Mouse (Mus musculus): ENCODE data around the gene Dtnb. TPM values are rescaled to one million over a fixed set of nuclear protein-coding genes. Genes with fewer than 3 reads are reported as not detected.

The Dtnb gene
- total RNA-seq, 2 experiments from 2014 or later = 80.5 to 87.0 TPM

DNA sequence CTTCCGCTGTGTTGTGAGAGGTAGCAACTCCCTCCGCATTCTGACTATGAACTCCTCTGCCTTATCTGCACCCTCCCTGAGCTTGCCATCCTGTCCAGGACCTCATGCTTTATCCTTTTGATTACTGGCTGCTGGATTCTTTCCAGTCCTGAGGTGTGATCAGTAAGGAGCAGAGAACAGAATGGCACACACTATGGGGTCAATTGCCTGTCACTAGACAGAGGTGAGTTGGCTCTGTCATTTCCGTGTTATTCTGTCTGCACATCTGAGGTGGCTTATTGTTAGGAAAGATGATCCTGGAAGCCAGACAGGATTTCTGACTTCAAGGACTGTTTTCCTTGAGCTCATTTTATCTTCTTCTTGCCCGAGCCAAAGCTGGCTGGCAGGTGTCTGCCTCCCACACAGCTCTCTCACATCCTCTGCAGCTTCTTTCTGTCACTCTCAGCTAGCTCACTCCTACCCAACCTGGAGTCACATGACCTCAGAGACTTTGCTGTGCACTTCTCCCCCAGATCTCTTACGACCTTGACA lies 3.7 kb upstream of the Dtnb start:
- intact Hi-C loops (cut with DNase I) = no loop called here
- peak; percentile 66 to 74 for DNase-seq (ENCODE audit: low spot score in 2 of 2)

DNA sequence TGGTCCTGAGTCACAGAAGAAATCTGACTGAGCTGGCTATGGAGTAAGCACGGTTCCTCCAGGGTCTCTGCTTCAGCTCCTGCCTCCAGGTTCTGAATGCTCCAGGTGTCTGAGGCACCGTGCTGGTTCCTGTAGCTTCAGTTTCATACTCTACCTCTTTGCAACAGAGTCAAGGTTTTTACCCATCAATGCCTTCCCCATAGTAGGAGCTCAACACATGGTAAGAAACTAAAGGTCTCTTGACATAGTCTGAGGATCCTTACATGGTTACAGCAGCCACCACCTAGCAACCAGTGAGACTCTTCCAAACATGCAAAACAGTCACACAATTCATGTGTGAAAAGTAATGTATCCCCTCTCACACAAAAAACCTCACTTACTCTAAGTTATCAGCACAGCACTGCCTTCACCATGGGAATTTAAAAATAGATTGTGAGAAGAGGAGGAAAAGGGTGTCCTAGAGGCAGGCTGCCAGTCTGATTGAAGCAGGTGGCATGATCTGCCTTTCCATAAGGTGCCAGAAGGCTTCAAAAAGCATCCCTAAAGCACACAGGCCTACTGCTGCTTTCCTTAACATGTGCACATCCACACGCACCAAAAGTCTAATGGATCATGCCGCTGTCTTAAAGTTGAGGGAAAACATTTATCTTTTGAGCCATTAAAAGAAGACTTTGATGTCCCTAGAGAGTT lies 1.3 kb upstream of the Dtnb start:
- peak; percentile 57 to 84 for DNase-seq (ENCODE audit: low spot score in 2 of 2)
- intact Hi-C loops (cut with DNase I) = loop anchor here (5.0 kb wide), 1 partner anchor 144 kb away; the partner anchor contains the start of gene Asxl2

DNA sequence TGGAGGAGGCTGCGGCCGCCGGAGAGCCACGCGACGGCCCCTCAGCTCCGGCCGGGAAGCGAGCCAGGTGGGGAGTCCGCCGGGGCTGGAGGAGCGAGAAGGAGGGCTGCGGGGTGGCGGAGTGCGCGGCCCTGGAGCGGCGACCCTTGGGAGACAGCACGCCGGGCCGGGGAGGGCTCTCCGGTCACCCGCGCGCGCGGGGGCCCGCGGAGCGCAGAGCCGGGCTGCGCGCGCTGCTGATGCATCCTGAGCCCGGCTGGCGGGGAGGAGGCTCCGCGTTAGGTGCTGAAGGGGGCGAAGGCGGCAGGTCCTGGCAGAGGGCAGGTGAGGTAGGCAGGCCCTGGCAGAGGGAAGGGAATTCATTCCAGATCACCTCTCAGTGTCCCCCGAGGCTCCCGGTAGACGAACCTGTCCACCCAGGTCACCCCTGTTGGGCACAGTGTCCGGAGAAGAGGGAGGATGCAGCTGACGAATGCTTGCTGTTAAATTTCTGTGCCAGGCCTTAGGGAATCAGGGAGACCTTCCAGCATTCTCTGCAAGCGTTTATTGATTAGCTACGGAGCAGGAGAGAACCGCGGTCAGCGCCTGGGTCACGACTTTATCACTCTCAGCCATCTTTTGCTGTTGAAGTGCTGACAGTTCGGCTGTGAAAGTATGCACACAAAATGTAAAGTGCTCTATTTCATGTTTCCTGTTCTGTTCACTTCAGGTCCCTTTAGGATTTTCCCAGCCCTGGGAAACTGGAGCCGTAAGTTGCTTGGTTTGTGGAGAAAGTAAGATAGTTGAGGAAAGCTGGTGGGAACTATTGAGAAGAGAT lies 608 bp downstream of the Dtnb start:
- intact Hi-C loops (cut with DNase I) = loop anchor here (5.0 kb wide), 1 partner anchor 145 kb away; the partner anchor contains the start of gene Asxl2
- DNase-seq (ENCODE audit: low spot score in 2 of 2) = peak; percentile 42 to 55

DNA sequence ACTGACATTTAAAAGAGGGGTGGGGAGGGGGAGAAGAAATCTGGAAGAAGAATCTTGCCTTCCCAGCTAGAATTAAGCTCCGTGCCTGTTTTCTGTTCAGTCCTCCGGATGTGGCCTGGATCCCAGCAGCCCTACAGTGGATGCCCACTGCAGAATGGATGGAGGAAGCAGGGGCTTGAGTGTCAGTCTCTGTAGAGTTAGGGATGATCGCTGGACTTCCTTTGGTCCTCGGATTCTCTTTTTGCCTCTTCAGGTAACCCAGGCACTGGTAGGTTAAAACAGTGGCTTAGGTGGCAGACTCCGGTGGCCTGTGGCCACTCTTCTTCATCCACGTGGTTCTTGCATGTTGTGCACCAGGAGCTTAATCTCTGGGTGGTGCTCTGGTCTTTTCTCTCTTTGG lies 1.2 kb downstream of the Dtnb start:
- no peak for DNase-seq (ENCODE audit: low spot score in 2 of 2)
- intact Hi-C loops (cut with DNase I) = loop anchor here (5.0 kb wide), 1 partner anchor 146 kb away; the partner anchor contains the start of gene Asxl2

DNA sequence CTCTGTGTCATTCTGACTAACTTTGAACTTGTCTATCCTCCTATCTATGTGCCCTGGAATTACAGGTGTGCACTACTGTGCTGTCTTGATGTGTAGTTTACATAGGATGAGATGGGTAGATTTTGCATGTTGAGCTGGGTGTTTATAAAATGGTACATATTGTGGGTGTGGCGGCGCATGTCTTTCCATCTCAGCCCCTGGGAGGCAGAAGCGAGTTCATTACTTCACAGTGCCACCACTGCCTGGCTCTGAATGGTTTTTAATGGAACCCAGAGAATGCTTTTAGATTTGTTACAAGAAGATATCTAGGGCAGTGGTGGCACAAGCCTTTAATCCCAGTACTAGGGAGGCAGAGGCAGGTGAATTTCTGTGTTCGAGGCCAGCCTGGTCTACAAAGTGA lies 2.5 kb downstream of the Dtnb start:
- DNase-seq (ENCODE audit: low spot score in 2 of 2) = no peak
- intact Hi-C loops (cut with DNase I) = loop anchor here (5.0 kb wide), 1 partner anchor 147 kb away; the partner anchor contains the start of gene Asxl2

DNA sequence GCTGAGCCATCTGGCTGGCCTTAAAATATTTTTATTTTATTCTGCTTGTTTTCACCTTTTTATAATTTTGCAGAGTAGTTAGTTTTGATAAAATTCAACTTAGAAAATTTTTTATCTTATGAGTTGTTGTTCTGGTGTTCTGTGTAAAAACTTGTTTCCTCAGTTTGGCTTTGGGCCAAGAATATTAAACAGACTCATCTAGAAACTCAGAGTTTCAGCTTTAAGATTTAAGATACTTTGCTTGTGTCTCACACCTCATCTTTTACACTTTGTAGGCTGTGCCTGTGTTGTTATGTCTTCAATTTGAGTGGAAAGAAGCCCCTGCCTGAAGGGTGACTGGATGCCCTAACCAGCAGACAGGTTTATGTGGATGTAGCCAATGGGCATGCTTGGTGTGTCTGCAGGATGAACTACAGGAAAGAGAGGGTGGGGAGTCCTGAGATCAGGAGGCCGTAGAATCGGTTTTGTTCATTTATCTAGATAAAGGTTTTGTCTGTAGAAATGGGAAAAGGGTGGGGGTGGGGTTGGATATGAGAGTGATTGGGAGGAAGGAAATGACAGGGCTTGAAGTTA lies 7.9 kb downstream of the Dtnb start:
- DNase-seq (ENCODE audit: low spot score in 2 of 2) = no peak
- intact Hi-C loops (cut with DNase I) = no loop called here

DNA sequence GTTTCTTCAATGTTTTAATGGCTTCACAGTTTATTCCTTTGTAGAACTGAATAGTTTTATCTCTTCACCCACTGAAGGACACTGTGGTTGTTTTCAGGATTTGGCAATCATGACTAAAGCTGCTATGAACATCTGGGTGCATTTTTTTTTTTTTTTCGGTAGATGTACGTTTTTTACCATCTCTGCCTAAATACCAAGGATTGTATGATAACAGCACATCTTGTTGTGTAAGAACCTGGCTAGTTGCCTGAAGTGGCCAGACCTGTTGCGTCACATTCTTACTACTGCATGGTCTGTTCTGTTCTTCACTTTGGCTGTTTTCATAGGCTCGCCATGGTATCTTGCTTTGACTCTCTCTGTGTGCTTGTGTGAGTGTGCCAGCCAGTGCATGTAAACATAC lies 10.4 kb downstream of the Dtnb start:
- intact Hi-C loops (cut with DNase I) = no loop called here
- DNase-seq (ENCODE audit: low spot score in 2 of 2) = no peak

DNA sequence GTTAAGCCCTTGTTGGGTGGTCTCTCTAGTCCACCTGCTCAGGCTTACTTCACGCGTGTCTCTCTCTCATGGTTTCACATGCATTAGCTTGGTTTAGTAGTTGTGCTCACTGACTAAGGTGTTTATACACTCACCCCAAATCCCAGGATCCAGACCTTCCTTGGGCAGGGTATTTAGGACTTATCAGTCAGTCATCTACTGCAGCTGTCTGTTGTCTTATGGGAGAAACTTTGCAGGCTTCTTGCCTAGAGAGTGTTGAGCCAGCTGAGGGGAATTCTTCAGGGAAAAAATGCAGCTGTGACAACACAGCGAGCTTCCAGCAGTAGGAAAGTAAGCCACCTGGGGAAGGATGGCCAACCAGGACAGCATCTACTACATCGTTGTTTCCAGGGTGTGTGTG lies 13.3 kb downstream of the Dtnb start:
- DNase-seq (ENCODE audit: low spot score in 2 of 2) = no peak
- intact Hi-C loops (cut with DNase I) = no loop called here

DNA sequence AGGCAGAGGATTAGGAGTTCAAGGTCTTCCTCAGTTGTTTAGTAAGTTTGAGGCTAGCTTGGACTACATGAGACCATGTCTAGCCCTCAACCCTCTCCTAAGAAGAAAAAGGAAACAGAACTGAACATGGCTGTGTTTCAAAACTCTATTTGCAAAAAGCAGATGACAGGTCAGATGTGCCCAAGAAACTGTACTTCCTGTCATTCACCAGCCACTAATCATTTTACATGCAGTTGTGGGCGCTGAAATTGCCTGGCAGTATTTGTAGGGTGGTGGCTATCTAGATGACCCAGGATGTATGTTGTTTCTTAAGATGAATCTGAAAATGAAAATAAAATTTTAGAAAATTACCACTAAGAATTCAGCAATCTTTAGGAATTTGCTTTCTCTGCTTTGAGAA lies 14.8 kb downstream of the Dtnb start:
- no peak for DNase-seq (ENCODE audit: low spot score in 2 of 2)
- intact Hi-C loops (cut with DNase I) = no loop called here

DNA sequence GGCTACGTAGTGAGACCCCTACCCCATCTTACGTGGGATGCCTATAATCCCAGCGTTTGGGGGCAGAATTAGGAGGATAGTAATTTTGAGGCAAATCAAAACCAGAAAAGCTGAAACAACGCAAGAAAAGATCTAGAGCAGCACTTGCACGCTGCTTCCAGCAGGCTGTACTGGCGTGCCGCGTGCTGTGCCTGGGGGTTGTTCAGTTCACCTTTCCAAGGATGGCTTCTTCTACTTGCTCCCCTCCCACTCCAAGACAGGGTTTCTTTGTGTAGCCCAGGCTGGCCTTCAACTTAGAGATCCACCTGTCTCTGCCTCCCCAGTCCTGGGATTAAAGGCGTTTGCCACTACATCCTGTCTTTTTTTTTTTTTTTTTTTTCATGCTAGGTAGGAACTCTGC lies 17.9 kb downstream of the Dtnb start:
- no peak for DNase-seq (ENCODE audit: low spot score in 2 of 2)
- intact Hi-C loops (cut with DNase I) = no loop called here

DNA sequence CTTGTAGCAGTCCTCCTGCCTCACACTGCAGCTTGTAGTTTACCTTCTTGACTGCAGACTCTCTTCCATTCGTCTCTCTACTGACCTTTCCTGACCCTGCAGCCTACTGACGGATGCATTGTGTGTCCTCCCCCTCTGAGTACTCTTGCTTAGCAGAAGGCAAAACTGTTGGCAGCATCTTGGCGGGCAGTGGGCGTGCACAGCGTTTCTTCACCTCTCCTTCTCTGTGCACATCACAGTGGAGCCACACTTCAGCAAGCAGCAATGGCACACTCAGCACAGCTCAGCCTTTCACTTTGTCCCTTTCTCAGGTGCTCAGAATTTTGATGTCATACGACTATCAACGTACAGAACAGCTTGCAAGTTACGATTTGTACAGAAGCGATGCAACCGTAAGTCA lies 19.4 kb downstream of the Dtnb start:
- intact Hi-C loops (cut with DNase I) = no loop called here
- peak in 1 of 2 experiments; percentile 43 for DNase-seq (ENCODE audit: low spot score in 2 of 2)

DNA sequence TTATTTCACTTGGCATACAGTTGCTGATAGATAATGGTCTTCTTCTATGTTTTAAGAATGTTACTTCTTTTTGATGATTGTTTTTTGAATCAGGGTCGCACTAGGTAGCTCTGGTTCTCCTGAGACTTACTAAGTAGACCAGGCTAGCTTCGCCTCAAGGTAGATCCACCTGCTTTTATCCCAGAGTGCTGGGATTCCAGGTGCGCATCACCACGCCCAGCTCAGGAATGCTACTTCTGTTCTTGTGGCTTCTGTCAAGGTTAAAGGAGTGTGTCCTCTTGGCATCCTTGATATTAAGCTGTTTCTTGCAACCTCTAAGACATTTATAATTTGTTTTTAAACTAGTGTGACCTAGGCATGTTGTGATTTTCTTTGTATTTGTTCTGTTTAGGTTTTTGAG lies 30.6 kb downstream of the Dtnb start:
- intact Hi-C loops (cut with DNase I) = no loop called here

DNA sequence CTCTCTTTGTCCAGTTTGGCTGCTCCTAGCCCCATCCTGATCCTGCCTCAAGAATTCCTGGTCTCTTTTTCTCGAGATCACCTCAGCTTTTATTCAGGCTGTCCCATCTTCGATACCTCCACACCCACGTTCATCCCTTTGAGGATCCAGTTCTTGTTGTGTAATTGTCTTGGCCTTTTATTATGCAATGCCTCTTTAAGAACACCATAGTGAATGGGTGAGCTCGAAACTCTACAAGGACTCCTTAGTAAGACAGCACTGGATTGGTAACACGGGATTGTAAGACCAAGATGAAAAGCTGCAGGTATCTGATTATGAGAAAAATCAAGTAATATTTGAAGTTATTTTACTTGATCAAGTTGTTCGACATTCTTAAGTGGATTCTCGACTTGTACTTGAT lies 34.0 kb downstream of the Dtnb start:
- intact Hi-C loops (cut with DNase I) = no loop called here
- DNase-seq (ENCODE audit: low spot score in 2 of 2) = no peak

More for the DNA sequence above, 30.6 kb downstream of the Dtnb start:
- DNase-seq (ENCODE audit: low spot score in 2 of 2) = no peak

DNA sequence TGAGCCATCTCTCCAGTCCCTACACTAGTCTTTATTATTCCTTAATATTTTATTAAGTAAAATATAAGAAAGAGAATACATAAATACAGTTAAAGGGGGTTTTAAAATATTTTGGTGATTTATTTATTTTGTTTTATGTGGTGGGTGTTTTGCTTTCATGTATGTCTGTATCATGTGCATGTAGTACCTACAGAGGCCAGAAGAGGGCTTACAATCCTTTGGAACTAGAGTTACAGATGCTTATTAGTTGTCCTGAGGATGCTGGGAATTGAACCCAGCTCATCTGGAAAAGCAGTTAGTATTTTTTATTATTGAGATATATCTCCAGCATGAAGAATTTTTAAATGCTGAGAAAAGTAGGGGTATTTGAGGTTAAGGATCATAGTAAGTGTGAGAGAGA lies 37.6 kb downstream of the Dtnb start:
- no peak for DNase-seq (ENCODE audit: low spot score in 2 of 2)
- intact Hi-C loops (cut with DNase I) = no loop called here

DNA sequence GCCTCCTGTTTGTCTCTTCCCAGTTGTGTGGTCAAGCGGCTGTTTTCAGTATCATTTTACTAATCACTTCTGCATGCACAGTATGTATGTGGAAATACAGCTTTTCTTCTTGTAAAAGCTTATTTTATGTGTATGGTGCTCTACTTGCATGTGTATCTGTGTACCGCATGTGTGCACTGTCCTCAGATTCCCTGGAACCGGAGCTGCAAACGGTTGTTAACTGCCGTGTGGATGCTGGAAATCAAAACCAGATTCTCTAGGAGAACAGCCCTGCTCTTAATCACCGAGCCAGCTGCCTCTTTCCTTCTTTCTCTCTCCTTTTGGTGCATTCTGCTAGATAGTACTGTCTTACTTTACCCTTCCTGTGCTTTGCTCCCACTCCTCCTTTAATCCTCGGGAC lies 39.7 kb downstream of the Dtnb start:
- DNase-seq (ENCODE audit: low spot score in 2 of 2) = no peak
- intact Hi-C loops (cut with DNase I) = no loop called here

DNA sequence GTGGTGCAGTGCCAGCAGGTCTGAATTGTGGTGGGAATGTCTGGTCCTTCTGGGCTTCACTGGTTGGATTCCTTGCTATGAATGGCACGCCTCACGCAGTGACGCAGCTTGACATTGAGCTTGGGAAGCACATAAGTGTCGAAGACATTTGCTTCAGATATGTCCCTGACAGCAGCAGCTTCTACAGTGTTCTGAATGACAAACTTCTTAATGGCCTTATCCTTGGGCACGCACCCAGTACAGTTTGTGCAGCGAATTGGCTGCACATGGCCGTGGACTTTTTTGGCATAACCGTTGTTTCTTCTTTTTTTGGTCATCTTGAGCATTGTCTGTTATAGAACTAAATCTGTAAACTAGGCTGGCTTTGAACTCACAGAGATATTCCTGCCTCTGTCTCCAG lies 42.9 kb downstream of the Dtnb start:
- DNase-seq (ENCODE audit: low spot score in 2 of 2) = no peak
- intact Hi-C loops (cut with DNase I) = no loop called here

DNA sequence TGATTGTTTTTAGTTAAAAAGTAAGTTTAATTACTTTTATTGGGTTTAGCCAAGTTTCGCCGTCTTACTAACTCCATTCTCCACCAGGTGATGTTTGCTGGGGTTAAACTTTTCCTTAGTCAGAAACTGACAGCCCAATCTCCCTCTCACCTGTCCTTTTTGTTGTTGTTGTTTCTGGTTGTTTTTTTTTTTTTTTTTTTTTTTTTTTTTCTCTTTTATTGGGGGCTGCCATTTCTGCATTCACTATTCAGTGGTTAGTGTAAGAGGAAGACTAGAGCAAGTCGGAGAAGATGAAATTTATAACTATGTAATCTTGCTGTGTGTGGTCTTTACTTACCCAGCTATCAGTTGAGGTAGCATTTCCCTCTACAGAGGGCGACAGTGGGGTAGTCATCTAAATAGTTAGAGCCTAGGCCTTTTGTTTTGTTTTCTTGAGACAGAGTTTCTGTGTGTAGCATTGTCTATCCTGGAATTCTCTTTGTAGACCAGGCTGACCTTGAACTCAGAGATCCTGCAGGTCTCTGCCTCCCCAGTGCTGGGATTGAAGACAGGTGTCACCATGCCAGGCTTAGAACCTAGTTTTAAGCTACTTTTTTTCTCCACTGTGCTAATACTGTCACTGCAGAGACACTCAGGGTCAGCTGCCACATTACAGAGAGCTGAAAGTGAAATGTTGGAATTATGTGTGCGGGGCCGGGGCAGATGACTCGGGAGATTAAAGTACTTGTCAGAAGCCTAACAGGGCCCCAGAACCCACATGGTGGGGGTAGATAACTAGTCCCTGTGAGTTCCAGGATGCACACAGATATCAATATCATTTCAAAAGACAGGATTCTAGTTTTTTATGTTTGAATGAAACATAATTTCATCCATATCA lies 46.2 kb downstream of the Dtnb start:
- no peak for DNase-seq (ENCODE audit: low spot score in 2 of 2)
- intact Hi-C loops (cut with DNase I) = no loop called here

DNA sequence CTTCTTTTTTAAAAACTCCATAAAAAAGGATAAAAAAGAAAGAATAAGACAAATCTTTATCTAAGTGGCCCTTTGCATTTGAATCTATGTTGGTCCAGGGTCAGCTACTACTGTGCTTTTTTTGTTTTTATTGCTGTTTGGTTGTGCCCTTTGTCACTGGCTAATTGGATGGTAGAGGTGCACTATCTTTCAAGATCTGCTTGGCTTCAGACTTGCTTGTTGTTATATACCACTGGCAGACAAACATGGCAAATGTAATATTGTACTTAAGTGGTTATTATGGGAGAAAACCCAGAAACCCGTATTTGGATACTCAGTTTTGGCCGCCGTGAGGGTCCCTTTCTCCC lies 46.8 kb downstream of the Dtnb start:
- DNase-seq (ENCODE audit: low spot score in 2 of 2) = no peak
- intact Hi-C loops (cut with DNase I) = no loop called here

DNA sequence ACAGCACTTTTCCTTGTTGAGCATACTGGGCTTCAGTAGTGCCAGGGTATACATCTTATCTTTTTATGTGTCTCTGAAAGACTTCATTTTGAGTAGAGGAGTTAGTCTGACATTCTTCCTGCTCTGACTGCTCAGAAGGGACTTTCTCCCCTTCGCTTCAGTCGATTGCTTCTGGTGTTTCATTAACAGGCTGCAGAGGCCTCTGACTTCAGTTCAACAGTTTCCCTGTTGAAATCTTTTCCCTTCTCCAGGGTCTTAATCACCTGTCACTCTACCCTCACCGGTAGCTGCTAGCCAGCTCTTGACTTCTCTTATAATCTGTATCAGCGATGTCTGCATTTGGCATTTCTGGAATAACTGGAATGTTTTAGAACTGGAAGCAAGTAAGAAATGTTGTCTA lies 54.7 kb downstream of the Dtnb start:
- DNase-seq (ENCODE audit: low spot score in 2 of 2) = no peak
- intact Hi-C loops (cut with DNase I) = no loop called here

Data from left cerebral cortex, postnatal 14 days (tissue).